Mouse (Mus musculus): ENCODE measurements around the gene Sprr2a2.
"Not testable (repeated sequence)": the region's sequence is repeated elsewhere in the genome, so short reads cannot be mapped to it uniquely, and the experiment has no call there.

- TF ChIP-seq EP300 (IDR thresholded peaks at IDR 0.05; ENCODE audit: low read length); CTCF (conservative IDR thresholded peaks at IDR 0.05 in 1 of 2, IDR thresholded peaks at IDR 0.05 in 1 of 2; ENCODE audit: low read depth in 2 of 2, low read length in 2 of 2); RCOR1 (conservative IDR thresholded peaks at IDR 0.05; ENCODE audit: low read depth, low read length); SMC3 (IDR thresholded peaks at IDR 0.05; ENCODE audit: low read depth, low read length); TBP (conservative IDR thresholded peaks at IDR 0.05; ENCODE audit: low read depth, low read length); POLR2A (IDR thresholded peaks at IDR 0.05; ENCODE audit: low read depth, low read length); MAFK (IDR thresholded peaks at IDR 0.05; ENCODE audit: insufficient replicate concordance, low read length); NELFE (IDR thresholded peaks at IDR 0.05; ENCODE audit: low read depth, low read length): not testable (repeated sequence)
Observed at GRCm38 (mm10) chr3:92279663-92280062, 63.9 kb downstream of the Sprr2a2 start.
